Mouse (Mus musculus): ENCODE measurements around the gene Zfp113.
"Not testable (repeated sequence)": the region's sequence is repeated elsewhere in the genome, so short reads cannot be mapped to it uniquely, and the experiment has no call there.

Zfp113 gene

DNA sequence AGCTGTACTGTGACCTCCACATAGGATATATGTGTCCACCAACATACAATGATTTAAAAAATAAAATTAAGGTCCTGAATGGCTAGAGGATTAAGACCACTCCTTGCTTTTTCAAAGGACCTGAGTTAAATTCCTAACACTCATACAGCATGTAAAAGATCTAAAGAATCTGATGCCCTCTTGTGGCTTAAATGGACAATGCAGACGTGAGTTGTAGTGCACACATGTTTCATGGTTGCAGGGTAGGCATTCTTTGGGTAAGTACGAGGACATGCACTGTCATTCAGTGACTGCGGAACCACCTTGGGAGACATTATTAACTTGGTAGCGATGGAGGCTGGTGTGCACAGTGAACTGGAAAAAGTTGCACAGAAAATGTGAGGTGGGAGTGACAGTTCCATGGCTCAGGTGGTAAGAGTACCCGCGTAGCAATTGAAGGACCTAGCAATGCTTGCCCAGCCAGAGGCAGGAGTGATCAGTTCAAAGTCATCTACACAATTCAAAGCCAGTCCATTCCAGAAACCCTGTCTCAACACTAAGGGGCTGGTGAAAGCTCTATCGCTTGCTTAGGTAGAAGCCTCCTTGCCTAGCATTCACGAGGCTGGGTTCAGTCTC lies 17.5 kb downstream of the Zfp113 start:
- DNase-seq (ENCODE audit: low spot score in 2 of 2), result no peak

- no peak for DNase-seq (ENCODE audit: low spot score in 2 of 2)
Measured at GRCm38 (mm10) chr5:138137257-138137656, 18.3 kb downstream of the Zfp113 start.

DNA sequence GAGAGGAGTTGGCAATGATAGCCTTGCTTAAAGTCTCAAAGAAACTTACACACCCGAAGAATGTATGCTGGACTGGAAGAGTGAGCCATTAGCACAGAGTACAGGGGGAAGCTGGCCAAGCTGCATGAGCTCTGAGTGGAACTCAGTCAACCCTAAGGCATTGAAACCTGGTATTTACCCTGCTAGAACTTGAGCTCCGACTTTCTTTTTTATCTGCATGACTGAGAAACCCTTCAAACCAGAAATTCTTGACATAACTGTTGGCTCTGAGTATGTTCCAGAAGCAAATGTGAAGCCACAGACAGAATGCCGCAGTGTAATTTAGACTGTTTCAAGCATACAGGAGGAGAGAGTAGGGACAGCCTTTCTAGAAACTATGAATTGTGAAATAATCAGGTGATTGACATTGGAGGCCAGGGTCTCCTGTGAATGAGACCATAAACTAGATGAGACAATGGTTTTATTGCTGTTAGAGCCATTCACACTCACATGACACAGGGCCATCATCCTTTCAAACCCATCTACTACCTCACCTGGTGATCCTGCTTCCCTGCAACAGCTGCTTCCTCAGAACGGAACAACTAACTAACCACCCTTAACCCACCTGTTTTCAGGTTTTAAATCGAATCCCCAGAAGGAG lies 23.0 kb downstream of the Zfp113 start:
- no peak for DNase-seq (ENCODE audit: low spot score in 2 of 2)

GRCm38 (mm10) chr5:138118041-138118440 lies 37.5 kb downstream of the Zfp113 start:
- no peak for DNase-seq (ENCODE audit: low spot score in 2 of 2)

- DNase-seq (ENCODE audit: low spot score in 2 of 2), result no peak
Measured at GRCm38 (mm10) chr5:138117199-138118015, 38.1 kb downstream of the Zfp113 start.

DNA sequence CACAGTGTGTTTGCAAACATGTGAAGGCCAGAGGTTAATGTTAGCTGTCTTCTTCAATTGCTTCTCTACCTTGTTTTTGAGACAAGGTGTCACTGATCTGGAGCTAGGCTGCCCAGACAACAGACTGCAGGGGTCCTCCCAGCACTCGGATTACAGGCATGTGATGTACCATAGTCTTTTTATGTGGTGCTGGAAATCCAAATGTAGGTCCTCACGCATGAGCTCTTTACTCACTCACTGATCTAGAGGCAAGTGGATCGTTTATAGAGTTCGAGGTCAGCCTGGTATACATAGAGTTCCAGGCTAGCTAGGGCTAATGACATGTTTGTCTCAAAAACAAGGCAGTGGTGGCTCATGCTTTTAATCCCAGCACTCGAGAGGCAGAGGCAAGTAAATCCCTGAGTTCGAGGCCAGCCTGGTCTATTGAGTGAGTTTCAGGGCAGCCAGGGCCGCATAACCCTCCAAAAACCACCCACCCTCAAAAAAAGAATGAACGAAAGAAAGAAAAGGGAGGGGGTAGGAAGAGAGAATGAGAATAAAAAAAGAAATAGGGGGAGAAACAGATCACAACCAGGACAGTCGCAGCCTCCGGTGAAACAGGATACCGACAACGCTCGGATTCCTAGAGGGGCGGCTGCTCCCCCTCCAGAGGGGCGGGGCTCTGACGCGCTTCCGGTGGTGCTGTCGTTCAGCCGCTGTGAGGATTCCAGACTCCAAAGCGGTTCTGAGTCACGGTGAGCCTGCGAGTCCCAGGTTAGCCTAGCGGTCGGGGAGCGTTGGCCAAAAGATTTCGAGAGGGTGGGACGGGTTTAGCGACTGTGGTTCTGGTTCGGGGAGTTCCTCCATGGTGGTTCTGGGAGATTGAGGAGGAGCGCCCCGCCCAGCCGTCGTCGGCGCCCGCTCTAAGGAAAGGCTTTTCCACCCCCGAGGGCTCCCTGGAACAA lies 39.0 kb downstream of the Zfp113 start, which contains the start of gene Zscan21:
TSS of gene Zscan21 (plus strand) at position 649 of the 944 bp plus-strand sequence.
- peak; percentile 91 for DNase-seq (ENCODE audit: low spot score in 2 of 2)

DNA sequence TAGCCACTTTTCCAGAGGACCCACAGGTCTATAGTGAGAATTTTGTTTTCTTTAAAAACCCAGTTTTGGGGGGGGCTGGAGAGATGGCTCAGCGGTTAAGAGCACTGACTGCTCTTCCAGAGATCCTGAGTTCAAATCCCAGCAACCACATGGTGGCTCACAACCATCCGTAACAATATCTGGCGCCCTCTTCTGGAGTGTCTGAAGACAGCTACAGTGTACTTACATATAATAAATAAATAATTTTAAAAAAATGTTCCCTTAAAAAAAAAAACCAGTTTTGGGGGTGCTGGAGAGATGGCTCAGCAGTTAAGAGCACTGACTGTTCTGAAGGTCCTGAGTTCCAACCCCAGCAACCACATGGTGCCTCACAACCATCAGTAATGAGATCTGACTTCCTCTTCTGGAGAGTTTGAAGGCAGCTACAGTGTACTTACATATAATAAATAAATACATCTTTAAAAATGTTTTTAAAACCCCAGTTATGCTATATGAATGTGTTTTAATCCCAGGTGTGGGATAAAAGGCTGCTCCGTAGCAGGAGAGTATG lies 45.6 kb downstream of the Zfp113 start:
- not testable (repeated sequence) for DNase-seq (ENCODE audit: low spot score in 2 of 2)

GRCm38 (mm10) chr5:138107130-138107529 lies 48.4 kb downstream of the Zfp113 start:
- no peak for DNase-seq (ENCODE audit: low spot score in 2 of 2)

- DNase-seq (ENCODE audit: low spot score in 2 of 2), result no peak
Measured at GRCm38 (mm10) chr5:138104976-138105375, 50.6 kb downstream of the Zfp113 start.

DNA sequence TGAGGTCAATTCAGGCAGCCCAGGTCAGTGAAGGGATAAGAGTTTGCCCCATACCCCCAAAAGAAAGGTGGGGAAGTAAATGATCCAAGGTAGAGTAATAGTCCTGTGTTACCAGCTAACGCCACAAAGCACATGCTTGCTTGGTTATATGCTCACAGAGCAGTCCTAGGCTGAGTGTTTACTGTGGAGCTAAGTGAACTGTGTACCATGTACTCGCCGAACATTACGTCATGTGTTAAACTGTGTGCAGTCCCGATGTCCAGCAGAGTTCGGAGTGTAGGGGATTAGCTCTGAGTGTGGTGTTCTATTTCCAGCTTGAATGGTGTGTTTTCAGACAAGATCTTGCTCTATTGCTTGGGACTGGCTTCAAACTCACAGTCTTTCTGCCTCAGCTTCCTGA lies 61.1 kb downstream of the Zfp113 start:
- no peak for DNase-seq (ENCODE audit: low spot score in 2 of 2)

GRCm38 (mm10) chr5:138092771-138093170 lies 62.8 kb downstream of the Zfp113 start:
- no peak for DNase-seq (ENCODE audit: low spot score in 2 of 2)

GRCm38 (mm10) chr5:138090737-138091136 lies 64.8 kb downstream of the Zfp113 start:
- no peak for DNase-seq (ENCODE audit: low spot score in 2 of 2)

- no peak for DNase-seq (ENCODE audit: low spot score in 2 of 2)
Measured at GRCm38 (mm10) chr5:138090271-138090670, 65.3 kb downstream of the Zfp113 start.

All from urinary bladder, postnatal 36 days (tissue).